Mouse (Mus musculus) embryonic facial prominence, embryonic 15.5 days (tissue): ENCODE measurements around the gene Slc22a7. TPM values are rescaled to one million over a fixed set of nuclear protein-coding genes. Genes with fewer than 3 reads are reported as not detected.

ENCODE experiments used
- ATAC-seq: fragments of 200-750 bp; cut with Nextera tagmentation; 2 replicates; pipeline ENCODE4 v1.8.0; 2017; ENCODE audit warnings: low read depth, moderate TSS enrichment; ENCODE audit not compliant: insufficient number of reproducible peaks, low FRiP score, low TSS enrichment
- H3K27ac ChIP-seq: fragments of 300-500 bp; sonication (generic); replicated peaks from 2 replicates; pipeline ENCODE4 v1.5.1; 2015; ENCODE audit warnings: mild to moderate bottlenecking, inconsistent platforms
- H3K27me3 ChIP-seq: fragments of 300-500 bp; sonication (generic); 2 replicates; pipeline ENCODE4 v1.6.1; 2015; ENCODE audit warnings: inconsistent platforms
- H3K36me3 ChIP-seq: fragments of 300-500 bp; sonication (generic); 2 replicates; pipeline ENCODE4 v1.6.1; 2015; ENCODE audit warnings: mild to moderate bottlenecking, inconsistent platforms
- H3K4me1 ChIP-seq: fragments of 300-500 bp; sonication (generic); 2 replicates; pipeline ENCODE4 v1.6.1; 2015; ENCODE audit warnings: inconsistent platforms
- H3K4me2 ChIP-seq: fragments of 300-500 bp; sonication (generic); replicated peaks from 2 replicates; pipeline ENCODE4 v1.6.1; 2015; ENCODE audit warnings: mild to moderate bottlenecking, inconsistent platforms
- H3K4me3 ChIP-seq: fragments of 300-500 bp; sonication (generic); replicated peaks from 2 replicates; pipeline ENCODE4 v1.5.1; 2015; ENCODE audit warnings: mild to moderate bottlenecking, inconsistent platforms
- H3K9ac ChIP-seq: fragments of 300-500 bp; sonication (generic); 2 replicates; pipeline ENCODE4 v1.6.1; 2015; ENCODE audit warnings: inconsistent platforms
- H3K9me3 ChIP-seq: fragments of 300-500 bp; sonication (generic); replicated peaks from 2 replicates; pipeline ENCODE4 v1.6.1; 2016; ENCODE audit warnings: inconsistent platforms
- WGBS: fragments of 180-500 bp; shearing (Covaris S2); methylation state at CpG from one replicate; pipeline ENCODE4 v1.1.7; 2015; 5-methylcytosine and 5-hydroxymethylcytosine counted together
- polyA plus RNA-seq: library from polyadenylated mRNA; unstranded; fragments of >200 nt; fragmentation: Nextera tagmentation; extraction: Ambion mirVana; gene quantifications from 2 replicates; pipeline ENCODE4 v1.2.1, GENCODE M21; 2015

Gene Slc22a7
- polyA plus RNA-seq, 1 experiment from 2014 or later, result 0.15 TPM

DNA sequence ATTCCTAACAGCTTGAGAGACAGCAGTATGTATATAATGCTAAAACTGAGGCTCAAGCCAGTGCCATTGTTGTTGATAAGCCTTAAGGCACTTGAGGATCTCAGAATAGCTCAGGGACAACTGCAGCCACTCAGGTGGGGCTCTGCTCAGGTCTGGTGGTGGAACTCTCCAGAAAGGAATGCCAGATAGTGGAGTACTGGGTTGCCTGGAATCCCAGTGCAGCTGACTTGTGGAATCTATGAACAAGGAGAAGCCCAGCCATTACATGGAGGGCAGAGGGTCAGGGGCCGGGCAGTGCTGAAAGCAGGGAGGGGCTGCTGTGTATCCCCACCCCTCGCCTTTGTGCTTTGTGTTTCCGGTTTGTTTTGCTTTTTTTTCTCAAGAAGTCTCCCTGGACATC, 20.2 kb upstream of the Slc22a7 start:
- no peak for ATAC-seq
- peaks cover 78% of the 10 kb centered on the region for H3K27me3 ChIP-seq
- H3K36me3 ChIP-seq, result no peaks in the 10 kb centered on the region
- H3K9me3 ChIP-seq, result no peaks in the 10 kb centered on the region
- WGBS, result 23% methylated on average over 3 of the region's 3 CpGs
- H3K4me3 ChIP-seq, result no peak overlapping the region
- peaks cover 39% of the 10 kb centered on the region for H3K4me1 ChIP-seq
- H3K4me2 ChIP-seq, result no peak overlapping the region
- H3K27ac ChIP-seq, result no peak overlapping the region
- H3K9ac ChIP-seq, result no peak overlapping the region

DNA sequence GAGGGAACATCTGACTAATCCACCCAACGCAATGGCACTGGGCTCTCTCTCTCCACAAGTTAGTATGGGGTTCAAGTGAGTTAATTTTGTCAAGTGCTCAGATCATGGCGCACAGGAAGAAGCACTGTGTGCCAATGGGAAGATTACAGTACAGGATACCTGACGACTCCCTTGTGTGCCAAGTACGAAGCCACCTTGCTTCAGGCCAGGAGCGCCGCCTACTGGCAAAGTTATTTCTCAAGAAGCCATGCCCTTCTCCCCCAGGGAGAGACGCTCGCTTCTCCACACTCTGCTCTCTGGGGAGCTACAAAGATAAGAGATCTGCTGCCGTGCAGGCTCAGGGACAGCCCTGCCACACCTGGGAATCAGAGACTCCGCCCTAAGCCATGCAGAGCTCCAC, 19.5 kb upstream of the Slc22a7 start:
- H3K27ac ChIP-seq, result no peak overlapping the region
- peaks cover 84% of the 10 kb centered on the region for H3K27me3 ChIP-seq
- no peak overlapping the region for H3K9ac ChIP-seq
- no peak for ATAC-seq
- H3K9me3 ChIP-seq, result no peaks in the 10 kb centered on the region
- WGBS, result 11% methylated on average over 10 of the region's 10 CpGs
- peaks cover 42% of the 10 kb centered on the region for H3K4me1 ChIP-seq
- no peak overlapping the region for H3K4me3 ChIP-seq
- no peak overlapping the region for H3K4me2 ChIP-seq
- no peaks in the 10 kb centered on the region for H3K36me3 ChIP-seq

DNA sequence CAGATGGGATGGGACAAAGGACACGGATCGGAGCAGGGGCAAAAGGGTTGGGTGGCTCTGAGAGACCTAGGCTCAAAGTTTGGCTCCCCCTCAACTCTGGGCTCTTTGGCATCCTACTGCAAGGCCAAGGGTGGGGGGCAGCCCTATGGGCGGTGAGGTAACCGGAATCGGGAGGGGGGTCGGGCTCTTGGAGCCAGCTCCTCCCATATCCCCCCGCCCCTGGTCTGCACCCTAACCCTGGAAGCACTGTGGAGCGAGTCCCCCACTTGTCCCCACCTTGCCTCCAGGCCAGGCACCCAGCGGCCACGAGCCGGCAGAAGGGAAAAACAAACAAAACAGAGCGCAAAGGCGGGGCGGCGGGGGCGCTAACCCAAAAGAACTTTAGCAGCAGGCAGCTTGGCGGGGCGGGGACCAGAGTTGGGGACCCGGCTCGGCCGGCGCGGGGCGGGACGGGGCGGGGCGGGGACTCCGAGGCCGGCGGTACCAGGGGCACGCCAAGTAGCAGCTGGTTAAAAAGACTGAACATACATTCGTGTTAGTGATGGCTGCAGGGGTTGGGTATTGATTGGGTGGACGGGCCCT, 16.9 kb upstream of the Slc22a7 start:
- H3K27me3 ChIP-seq, result peaks cover 75% of the 10 kb centered on the region
- 0 out of 2 replicates have a peak, but pooled peaks have one; percentile 36 for ATAC-seq
- peak overlapping the region; percentile 39; the same call in 1 of the 2 replicates for H3K9ac ChIP-seq
- peak overlapping the region; percentile 90 for H3K4me2 ChIP-seq
- H3K4me1 ChIP-seq, result peaks cover 31% of the 10 kb centered on the region
- WGBS, result under 1% methylated on average over 33 of the region's 33 CpGs
- H3K36me3 ChIP-seq, result no peaks in the 10 kb centered on the region
- H3K9me3 ChIP-seq, result no peaks in the 10 kb centered on the region
- H3K4me3 ChIP-seq, result peak overlapping the region; percentile 45
- H3K27ac ChIP-seq, result no peak overlapping the region

GRCm38 (mm10) chr17:46454539-46454938, 16.3 kb upstream of the Slc22a7 start:
- 2% methylated on average over 9 of the region's 9 CpGs for WGBS
- H3K9ac ChIP-seq, result no peak overlapping the region
- H3K27me3 ChIP-seq, result peaks cover 69% of the 10 kb centered on the region

DNA sequence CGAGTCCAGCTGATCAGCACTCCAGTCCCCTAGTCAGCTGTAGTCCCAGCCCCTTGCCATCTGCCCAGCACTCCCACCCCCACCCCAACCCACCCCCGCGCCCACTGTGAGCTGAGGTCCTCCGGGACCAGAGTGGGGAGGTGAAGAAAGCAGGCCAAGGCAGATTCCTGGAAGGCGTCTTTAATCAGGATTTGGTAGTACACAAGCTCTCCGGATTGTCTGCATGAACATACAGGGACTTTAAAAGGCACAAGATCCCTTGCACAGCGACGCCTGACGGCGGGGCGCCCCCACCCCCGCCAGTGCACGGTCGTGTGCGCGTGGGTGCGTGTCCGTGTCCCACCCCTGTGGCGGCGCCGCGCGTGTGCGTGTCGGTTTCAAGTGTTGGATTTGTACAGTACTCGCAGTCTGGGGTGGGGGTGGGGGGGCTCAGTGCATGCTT, 15.7 kb upstream of the Slc22a7 start:
- Histone ChIP-seq H3K36me3 (no peaks in the 10 kb centered on the region), H3K9me3 (no peaks in the 10 kb centered on the region), H3K27me3 (peaks cover 63% of the 10 kb centered on the region), H3K4me3 (peak overlapping the region; percentile 45), H3K4me2 (peak overlapping the region; percentile 90), H3K4me1 (peaks cover 30% of the 10 kb centered on the region), H3K27ac (no peak overlapping the region), H3K9ac (no peak overlapping the region)
- no peak; the same call in 1 of the 2 replicates for ATAC-seq
- WGBS, result 1% methylated on average over 26 of the region's 26 CpGs

More at GRCm38 (mm10) chr17:46454539-46454938, 16.3 kb upstream of the Slc22a7 start:
- Histone ChIP-seq H3K36me3 (no peaks in the 10 kb centered on the region), H3K4me2 (peak overlapping the region; percentile 90), H3K9me3 (no peaks in the 10 kb centered on the region), H3K4me1 (peaks cover 30% of the 10 kb centered on the region), H3K27ac (no peak overlapping the region), H3K4me3 (peak overlapping the region; percentile 45)
- ATAC-seq, result no peak

DNA sequence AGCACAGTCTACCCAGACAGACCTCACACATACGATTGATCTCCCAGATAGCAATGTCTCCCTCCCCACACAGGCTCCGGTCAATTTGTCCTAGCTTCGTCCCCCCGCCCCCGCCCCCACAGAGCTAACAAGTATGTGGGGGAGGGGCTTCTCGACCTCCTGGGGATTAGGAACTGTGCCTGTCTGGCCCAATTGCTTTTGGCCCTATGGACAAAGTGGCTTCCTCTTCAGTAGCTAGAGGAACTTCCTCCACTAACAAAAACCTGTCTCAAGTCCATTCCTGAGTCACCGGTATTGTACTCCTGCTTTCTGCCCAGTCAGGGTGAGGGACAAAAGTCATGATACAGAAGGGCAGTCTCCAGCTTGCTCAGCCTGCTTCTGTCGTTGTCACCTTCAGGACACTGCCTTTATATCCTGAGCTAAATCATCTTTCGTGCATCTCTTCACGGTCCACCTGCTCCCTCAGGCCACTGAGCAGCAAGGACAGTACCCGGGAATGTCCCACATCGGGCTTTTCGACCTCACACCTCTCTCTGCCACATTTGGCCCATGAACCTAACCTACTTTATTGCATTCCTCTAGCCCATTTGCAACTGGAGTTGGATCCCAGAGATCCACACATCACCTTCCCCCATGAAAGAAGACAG, 15.2 kb upstream of the Slc22a7 start:
- Histone ChIP-seq H3K4me1 (peaks cover 30% of the 10 kb centered on the region), H3K9ac (no peak overlapping the region), H3K36me3 (no peaks in the 10 kb centered on the region), H3K4me3 (no peak overlapping the region), H3K27ac (no peak overlapping the region), H3K27me3 (peaks cover 58% of the 10 kb centered on the region), H3K4me2 (no peak overlapping the region), H3K9me3 (no peaks in the 10 kb centered on the region)
- no peak for ATAC-seq
- WGBS, result 11% methylated on average over 13 of the region's 13 CpGs

DNA sequence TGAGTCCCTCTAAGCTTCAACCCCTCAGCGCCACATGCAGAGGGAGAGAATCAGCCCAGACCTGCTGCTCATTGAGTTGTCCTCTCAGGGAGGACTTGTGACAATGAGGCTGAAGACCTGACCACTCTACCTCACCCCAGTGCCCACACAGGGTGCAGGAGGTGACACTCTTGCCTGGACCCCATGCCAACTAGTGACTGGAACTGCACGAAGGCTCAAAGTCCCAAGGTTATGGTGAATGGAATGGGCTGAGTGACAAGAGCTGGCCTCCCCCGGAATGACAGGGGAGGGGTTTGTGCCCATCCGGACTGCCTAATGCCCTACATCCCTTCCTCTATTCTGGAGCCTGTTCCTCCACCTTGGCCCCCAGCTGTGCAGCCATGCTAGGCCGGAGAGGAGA, 14.4 kb upstream of the Slc22a7 start:
- H3K27me3 ChIP-seq, result peaks cover 50% of the 10 kb centered on the region

GRCm38 (mm10) chr17:46446264-46446663, 8.0 kb upstream of the Slc22a7 start:
- no peak for ATAC-seq
- Histone ChIP-seq H3K9me3 (no peaks in the 10 kb centered on the region), H3K4me1 (peaks cover 8% of the 10 kb centered on the region), H3K27ac (no peak overlapping the region), H3K9ac (no peak overlapping the region), H3K27me3 (peaks cover 44% of the 10 kb centered on the region), H3K4me3 (no peak overlapping the region), H3K36me3 (no peaks in the 10 kb centered on the region), H3K4me2 (no peak overlapping the region)
- WGBS, result 93% methylated on average over 16 of the region's 16 CpGs

More for the DNA sequence above, 14.4 kb upstream of the Slc22a7 start:
- Histone ChIP-seq H3K36me3 (no peaks in the 10 kb centered on the region), H3K4me2 (no peak overlapping the region), H3K9ac (no peak overlapping the region), H3K9me3 (no peaks in the 10 kb centered on the region), H3K27ac (no peak overlapping the region), H3K4me3 (no peak overlapping the region), H3K4me1 (peaks cover 30% of the 10 kb centered on the region)
- 31% methylated on average over 5 of the region's 5 CpGs for WGBS
- ATAC-seq, result no peak

DNA sequence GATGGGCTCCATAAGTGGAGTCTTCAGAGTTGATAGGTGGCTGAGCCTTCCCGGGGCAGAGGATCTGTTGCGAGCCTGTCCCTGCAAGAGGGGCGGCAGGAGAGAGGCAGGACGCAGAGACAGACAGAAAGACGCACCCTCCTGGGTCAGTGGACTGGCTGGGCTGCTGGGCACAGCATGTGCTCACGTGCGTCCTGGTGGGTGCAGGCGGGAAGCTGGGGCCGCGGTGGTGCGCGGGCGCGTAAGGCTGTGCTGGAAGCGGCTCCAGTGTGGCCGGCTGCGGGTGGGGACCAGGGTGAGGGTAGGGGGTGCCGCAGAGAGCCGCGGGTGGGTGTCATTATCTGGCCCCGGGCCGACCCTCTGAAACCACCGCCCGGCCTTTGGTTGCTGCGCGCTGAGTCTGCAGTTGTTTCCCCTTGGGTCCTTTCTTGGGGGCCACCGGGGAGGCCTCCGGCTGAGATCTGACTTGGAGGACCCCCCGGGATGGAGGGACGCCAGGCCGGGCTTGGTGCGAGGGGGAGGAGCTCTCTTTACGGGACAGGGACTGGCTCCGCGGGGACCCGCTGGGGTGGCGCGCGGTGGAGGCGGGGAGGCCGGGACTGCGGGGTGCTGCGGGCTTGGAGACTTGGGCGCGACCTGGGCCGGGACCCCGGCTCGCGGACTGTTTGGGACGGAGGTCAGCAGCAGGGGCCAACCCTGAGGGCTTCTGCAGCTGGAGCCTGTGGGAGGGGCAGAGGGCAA, 6.8 kb upstream of the Slc22a7 start:
- H3K4me3 ChIP-seq, result peak overlapping the region; percentile 44
- peak overlapping the region; percentile 85 for H3K4me2 ChIP-seq
- under 1% methylated on average over 44 of the region's 50 CpGs for WGBS
- H3K9me3 ChIP-seq, result no peaks in the 10 kb centered on the region
- peaks cover 44% of the 10 kb centered on the region for H3K27me3 ChIP-seq
- no peak overlapping the region for H3K27ac ChIP-seq
- ATAC-seq, result peak; percentile 46
- H3K9ac ChIP-seq, result peak overlapping the region; percentile 41
- H3K36me3 ChIP-seq, result no peaks in the 10 kb centered on the region
- peaks cover 8% of the 10 kb centered on the region for H3K4me1 ChIP-seq

- no peak for ATAC-seq
- Histone ChIP-seq H3K36me3 (no peaks in the 10 kb centered on the region), H3K4me1 (peaks cover 7% of the 10 kb centered on the region; the same call in 1 of the 2 replicates), H3K9me3 (no peaks in the 10 kb centered on the region), H3K9ac (no peak overlapping the region), H3K4me3 (no peak overlapping the region), H3K27ac (no peak overlapping the region), H3K27me3 (peaks cover 31% of the 10 kb centered on the region), H3K4me2 (no peak overlapping the region)
- WGBS, result 94% methylated on average over 10 of the region's 10 CpGs
Observed at GRCm38 (mm10) chr17:46439176-46439575, 919 bp upstream of the Slc22a7 start.

- no peak overlapping the region for H3K4me2 ChIP-seq
- H3K4me3 ChIP-seq, result no peak overlapping the region
- no peak for ATAC-seq
- H3K9ac ChIP-seq, result no peak overlapping the region
- no peaks in the 10 kb centered on the region for H3K36me3 ChIP-seq
- H3K9me3 ChIP-seq, result no peaks in the 10 kb centered on the region
- peaks cover 11% of the 10 kb centered on the region for H3K4me1 ChIP-seq
- H3K27ac ChIP-seq, result no peak overlapping the region
- peaks cover 11% of the 10 kb centered on the region for H3K27me3 ChIP-seq
- 21% methylated on average over 23 of the region's 23 CpGs for WGBS
Observed at GRCm38 (mm10) chr17:46436672-46437366, 1.4 kb downstream of the Slc22a7 start.
